Mouse (Mus musculus) monocyte, adult 59 days (primary cell): Measurements from ENCODE around the gene Krt39. TPM values are rescaled to one million over a fixed set of nuclear protein-coding genes. Genes with fewer than 3 reads are reported as not detected.

Experiments used
- total RNA-seq, 2 experiments: library from RNA; stranded (reverse); gene quantifications; one replicate each; pipeline ENCODE4 v1.2.4; 2023

Gene Krt39
- total RNA-seq: not detected

DNA sequence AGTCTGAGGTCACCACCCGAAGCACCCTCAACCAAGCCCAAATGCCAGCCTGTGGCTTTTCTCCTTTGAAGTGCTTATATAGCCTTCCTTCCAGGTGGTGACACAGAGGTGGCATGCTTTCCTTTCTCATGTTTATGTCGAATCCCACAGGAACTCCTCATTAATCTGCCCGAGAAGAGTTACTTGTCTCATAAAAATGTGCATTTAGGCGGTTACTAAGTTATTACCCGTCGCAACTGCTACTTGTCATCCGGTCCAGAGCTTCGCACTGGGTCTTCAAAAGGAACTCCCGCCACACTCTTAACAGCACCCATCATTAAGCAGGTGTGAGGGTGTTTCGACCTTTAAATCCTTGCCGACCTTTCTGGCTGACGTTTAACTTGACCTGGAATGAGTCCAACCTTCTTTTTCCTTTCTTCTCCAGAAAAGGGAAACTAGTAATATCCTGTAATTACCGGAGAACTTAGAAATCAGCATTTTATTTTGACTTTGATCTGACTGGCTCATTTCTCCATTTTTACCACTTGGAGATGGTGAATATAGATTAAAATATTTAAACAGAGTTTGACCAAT, at the start of gene Krt39:
Gene Krt39 (minus strand): TSS at position 51 of the 573 bp plus-strand sequence.

DNA sequence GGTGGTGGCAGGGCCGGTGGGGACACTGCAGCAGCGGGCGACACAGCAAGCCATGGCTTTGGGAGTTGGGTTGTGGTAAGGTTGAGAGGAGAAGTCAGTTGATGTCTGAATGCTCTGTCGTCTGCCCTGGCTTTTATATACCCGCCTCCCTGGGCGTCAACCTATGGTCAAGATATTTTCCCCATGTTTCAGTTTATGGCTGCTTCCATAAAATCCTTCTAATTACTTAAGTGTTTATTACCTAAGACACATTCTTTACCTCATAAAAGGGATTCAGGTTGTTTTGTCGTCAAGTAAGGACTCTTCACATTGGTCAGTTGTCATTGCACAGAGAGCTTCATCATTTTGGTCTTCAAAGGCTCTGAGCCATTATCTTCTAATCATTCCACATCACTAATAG, 45.4 kb upstream of the Krt39 start, which contains the start of gene Krtap3-1:
Gene Krtap3-1 (minus strand): TSS at position 101 of the 400 bp plus-strand sequence.

DNA sequence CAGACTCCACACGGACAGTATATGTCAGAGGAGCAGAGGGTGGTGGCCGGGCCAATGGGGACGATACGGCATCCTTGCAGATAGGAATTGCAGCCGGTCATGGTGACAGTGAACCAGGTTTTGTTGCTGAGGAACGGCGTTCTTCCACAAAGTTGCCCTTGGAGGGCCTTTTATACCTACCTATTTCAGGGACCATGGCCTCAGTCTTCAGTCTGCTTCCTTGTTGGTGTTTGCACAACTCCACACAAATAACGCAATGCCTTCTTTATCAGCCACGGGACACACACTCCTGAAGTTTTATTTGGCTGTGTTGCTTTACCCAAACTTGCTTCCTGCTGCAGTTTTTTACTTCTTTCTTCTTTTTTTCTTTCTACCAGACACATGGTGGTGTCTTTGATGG, 38.2 kb upstream of the Krt39 start, which contains the start of gene Gm11939:
Gene Gm11939 (minus strand): TSS at position 101 of the 400 bp plus-strand sequence.

DNA sequence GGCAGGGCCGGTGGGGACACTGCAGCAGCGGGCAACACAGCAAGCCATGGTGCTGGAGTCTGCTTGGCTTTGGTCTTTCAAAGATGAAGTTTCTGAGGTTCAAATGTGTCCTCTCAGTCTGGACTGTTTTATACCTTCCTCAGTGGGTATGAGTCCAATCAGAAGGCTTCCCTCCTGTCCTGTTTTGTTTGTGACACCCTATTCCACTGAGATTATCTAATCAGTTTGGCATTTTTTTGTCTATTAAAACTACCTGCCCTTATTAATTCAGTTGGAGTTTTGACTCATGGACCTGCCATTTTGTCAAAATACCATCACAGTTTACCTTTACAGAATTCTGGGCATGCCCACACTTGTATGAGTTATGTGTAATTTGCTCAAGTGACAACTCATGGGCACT, 35.6 kb upstream of the Krt39 start, which contains the start of gene Krtap3-2:
Gene Krtap3-2 (minus strand): TSS at position 101 of the 400 bp plus-strand sequence.

DNA sequence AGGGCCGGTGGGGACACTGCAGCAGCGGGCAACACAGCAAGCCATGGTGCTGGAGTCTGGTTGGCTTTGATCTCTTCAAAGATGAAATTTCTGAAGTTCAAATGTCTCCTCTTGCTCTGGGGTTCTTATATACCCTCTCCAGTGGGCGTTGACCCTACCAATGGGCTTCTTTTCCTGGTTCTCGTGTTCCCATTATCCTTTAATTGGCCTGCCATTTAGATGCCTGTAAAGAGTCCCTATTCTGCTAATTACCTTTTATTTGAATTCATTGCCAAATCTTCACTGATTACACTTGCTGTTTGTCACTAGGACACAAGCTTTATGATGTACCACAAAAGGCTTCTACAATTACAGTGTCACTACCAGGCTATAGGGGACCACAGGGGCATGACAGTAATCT, 29.6 kb upstream of the Krt39 start, which contains the start of gene Krtap3-3:
Gene Krtap3-3 (minus strand): TSS at position 101 of the 400 bp plus-strand sequence.

DNA sequence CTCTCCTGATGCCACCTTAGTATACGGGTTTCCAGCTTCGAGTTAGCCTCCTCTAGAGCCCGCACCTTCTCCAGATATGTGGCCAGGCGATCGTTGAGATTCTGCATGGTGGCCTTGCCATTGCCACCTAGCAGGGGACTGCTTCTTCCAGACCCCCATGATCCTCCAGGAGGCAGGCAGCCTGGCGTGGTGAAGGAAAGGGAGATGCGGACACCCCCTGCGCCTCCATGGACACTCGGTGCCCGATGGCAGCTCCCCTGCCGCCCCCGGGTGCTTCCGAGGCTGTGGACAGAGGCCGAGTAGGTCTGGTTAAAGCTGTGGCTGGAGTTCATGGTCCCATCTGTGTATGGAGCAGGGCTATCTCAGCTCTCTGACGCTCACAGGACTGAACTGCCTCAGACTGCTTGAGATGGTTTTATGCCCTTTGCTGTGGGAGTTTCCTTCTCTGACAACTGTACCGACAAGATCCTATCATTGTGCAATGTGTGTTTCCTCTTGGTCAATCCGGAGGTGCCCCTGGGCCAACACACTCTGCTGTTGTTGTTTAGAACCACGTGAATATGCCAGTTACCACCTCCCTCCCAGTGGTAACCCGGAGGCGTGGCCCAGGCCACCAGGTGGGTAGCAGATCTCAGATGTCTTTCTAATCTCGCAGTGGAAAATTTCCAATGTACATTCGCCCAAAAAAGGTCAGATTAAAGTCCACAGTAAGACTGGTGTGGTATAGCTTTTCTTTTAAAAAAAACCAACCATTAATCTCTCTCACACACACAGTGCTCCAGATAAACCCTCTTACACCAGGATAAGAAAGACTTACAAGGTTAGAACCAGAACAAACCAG, 28.2 kb downstream of the Krt39 start, which contains the start of gene Krt23:
Gene Krt23 (minus strand): TSS at position 405 of the 841 bp plus-strand sequence.

Other genes with a start within 250 kb of the Krt39 start
- gene Krt24, start 236.1 kb downstream of the Krt39 start, total RNA-seq: not detected
- gene Krt25, start 198.4 kb downstream of the Krt39 start, total RNA-seq: not detected
- gene Krt26, start 183.4 kb downstream of the Krt39 start, total RNA-seq: not detected
- not detected for gene Krt27, start 170.2 kb downstream of the Krt39 start, total RNA-seq
- gene Krt28, start 146.4 kb downstream of the Krt39 start, total RNA-seq: not detected
- gene Krt10, start 132.0 kb downstream of the Krt39 start, total RNA-seq: 1 to 10 TPM in 1 of 2 experiments, not detected in 1; 2.0 TPM
- not detected for gene Krt12, start 99.1 kb downstream of the Krt39 start, total RNA-seq
- not detected for gene Krt20, start 83.2 kb downstream of the Krt39 start, total RNA-seq
- not detected for gene Krt23, start 28.2 kb downstream of the Krt39 start, total RNA-seq
- not detected for gene Krt40, start 21.8 kb upstream of the Krt39 start, total RNA-seq
- gene Krtap3-3, start 29.5 kb upstream of the Krt39 start, total RNA-seq: not detected
- gene Krtap3-2, start 35.5 kb upstream of the Krt39 start, total RNA-seq: not detected
- gene Gm11939, start 38.1 kb upstream of the Krt39 start, total RNA-seq: not detected
- not detected for gene Krtap3-1, start 45.3 kb upstream of the Krt39 start, total RNA-seq
- gene Krtap1-5, start 59.7 kb upstream of the Krt39 start, total RNA-seq: not detected
- not detected for gene Krtap1-4, start 62.3 kb upstream of the Krt39 start, total RNA-seq
- not detected for gene Krtap1-3, start 70.0 kb upstream of the Krt39 start, total RNA-seq
- not detected for gene Krtap9-3, start 76.8 kb upstream of the Krt39 start, total RNA-seq
- not detected for gene Gm11938, start 82.0 kb upstream of the Krt39 start, total RNA-seq
- not detected for gene Gm11937, start 88.9 kb upstream of the Krt39 start, total RNA-seq
- gene Krtap2-4, start 93.5 kb upstream of the Krt39 start, total RNA-seq: not detected
- not detected for gene Gm11562, start 99.1 kb upstream of the Krt39 start, total RNA-seq
- gene Krtap4-1, start 106.9 kb upstream of the Krt39 start, total RNA-seq: not detected
- gene Krtap4-2, start 113.7 kb upstream of the Krt39 start, total RNA-seq: not detected
- gene Krtap4-7, start 122.8 kb upstream of the Krt39 start, total RNA-seq: not detected
- gene Gm11555, start 128.9 kb upstream of the Krt39 start, total RNA-seq: not detected
- not detected for gene Gm11563, start 137.6 kb upstream of the Krt39 start, total RNA-seq
- not detected for gene Krtap4-6, start 144.6 kb upstream of the Krt39 start, total RNA-seq
- gene Gm14190, start 169.4 kb upstream of the Krt39 start, total RNA-seq: not detected
- gene Gm14180, start 213.0 kb upstream of the Krt39 start, total RNA-seq: not detected